Mouse (Mus musculus) liver, embryonic 15.5 days (tissue): ENCODE measurements around the gene Keap1. TPM values are rescaled to one million over a fixed set of nuclear protein-coding genes. Genes with fewer than 3 reads are reported as not detected.

Source experiments
- ATAC-seq: fragments of 200-750 bp; cut with Nextera tagmentation; 2 replicates; pipeline ENCODE4 v1.8.0; 2017; ENCODE audit warnings: moderate number of reproducible peaks, mild to moderate bottlenecking, moderate library complexity; ENCODE audit not compliant: insufficient read depth
- H3K27ac ChIP-seq: fragments of 300-500 bp; sonication (generic); replicated peaks from 2 replicates; pipeline ENCODE4 v1.5.1; 2015; ENCODE audit warnings: mild to moderate bottlenecking, inconsistent platforms
- H3K27me3 ChIP-seq: fragments of 300-500 bp; sonication (generic); 2 replicates; pipeline ENCODE4 v1.6.1; 2015; ENCODE audit warnings: mild to moderate bottlenecking, inconsistent platforms
- H3K36me3 ChIP-seq: fragments of 300-500 bp; sonication (generic); replicated peaks from 2 replicates; pipeline ENCODE4 v1.6.1; 2015; ENCODE audit warnings: moderate library complexity, mild to moderate bottlenecking, inconsistent platforms
- H3K4me1 ChIP-seq: fragments of 300-500 bp; sonication (generic); replicated peaks from 2 replicates; pipeline ENCODE4 v1.6.1; 2015; ENCODE audit warnings: inconsistent platforms
- H3K4me2 ChIP-seq: fragments of 300-500 bp; sonication (generic); 2 replicates; pipeline ENCODE4 v1.6.1; 2015; ENCODE audit warnings: moderate library complexity, mild to moderate bottlenecking, inconsistent platforms
- H3K4me3 ChIP-seq: fragments of 300-500 bp; sonication (generic); replicated peaks from 2 replicates; pipeline ENCODE4 v1.5.1; 2015; ENCODE audit warnings: mild to moderate bottlenecking, inconsistent platforms
- H3K9ac ChIP-seq: fragments of 300-500 bp; sonication (generic); 2 replicates; pipeline ENCODE4 v1.6.1; 2015; ENCODE audit warnings: moderate library complexity, mild to moderate bottlenecking, inconsistent platforms
- H3K9me3 ChIP-seq: fragments of 300-500 bp; sonication (generic); replicated peaks from 2 replicates; pipeline ENCODE4 v1.6.1; 2016; ENCODE audit warnings: inconsistent platforms
- WGBS: fragments of 180-500 bp; shearing (Covaris S2); methylation state at CpG from one replicate; pipeline ENCODE4 v1.1.7; 2015; ENCODE audit warnings: mixed read lengths; ENCODE audit not compliant: insufficient replicate concordance; 5-methylcytosine and 5-hydroxymethylcytosine counted together
- polyA plus RNA-seq: library from polyadenylated mRNA; unstranded; fragments of >200 nt; fragmentation: Nextera tagmentation; extraction: Ambion mirVana; gene quantifications from 2 replicates; pipeline ENCODE4 v1.2.1, GENCODE M21; 2015

Gene Keap1
- polyA plus RNA-seq, 1 experiment from 2014 or later, result 27.9 TPM

DNA sequence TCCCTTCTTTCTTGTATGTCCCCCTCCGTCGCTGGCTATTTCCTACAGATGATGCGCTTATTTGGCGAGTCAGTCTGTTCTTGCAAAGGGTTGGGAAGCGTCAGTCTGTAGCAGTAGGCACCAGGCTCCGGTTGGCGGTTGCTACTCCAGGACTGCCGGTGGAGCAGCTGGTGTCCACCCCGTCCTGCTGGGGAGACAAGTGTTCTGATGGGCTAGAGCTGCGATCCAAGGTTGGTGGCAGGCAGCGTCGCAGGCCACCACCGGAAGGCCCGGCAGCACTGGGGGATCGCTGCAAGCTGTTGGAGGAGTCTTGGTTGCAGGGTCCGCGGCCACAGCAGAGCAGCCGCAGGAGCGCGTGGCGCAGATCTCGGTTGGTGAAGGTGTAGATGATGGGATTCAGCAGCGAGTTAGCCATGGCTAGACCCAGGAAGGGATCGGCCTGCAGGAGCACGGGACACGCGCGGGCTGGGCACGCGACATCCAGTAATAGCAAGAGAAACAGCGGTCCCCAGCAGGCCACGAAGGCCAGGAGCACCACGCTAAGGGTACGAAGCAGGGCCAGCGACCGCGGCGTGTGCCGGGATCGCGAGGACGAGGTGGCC lies 4.8 kb upstream of the Keap1 start:
- H3K4me2 ChIP-seq, result peak overlapping the region; percentile 67
- no peak overlapping the region for H3K9ac ChIP-seq
- H3K27me3 ChIP-seq, result peaks cover 75% of the 10 kb centered on the region
- peak overlapping the region; percentile 42 for H3K4me3 ChIP-seq
- no peaks in the 10 kb centered on the region for H3K36me3 ChIP-seq
- no peak overlapping the region for H3K27ac ChIP-seq
- ATAC-seq, result no peak
- peaks cover 49% of the 10 kb centered on the region for H3K4me1 ChIP-seq
- H3K9me3 ChIP-seq, result no peaks in the 10 kb centered on the region
- WGBS, result 11% methylated on average over 42 of the region's 42 CpGs

DNA sequence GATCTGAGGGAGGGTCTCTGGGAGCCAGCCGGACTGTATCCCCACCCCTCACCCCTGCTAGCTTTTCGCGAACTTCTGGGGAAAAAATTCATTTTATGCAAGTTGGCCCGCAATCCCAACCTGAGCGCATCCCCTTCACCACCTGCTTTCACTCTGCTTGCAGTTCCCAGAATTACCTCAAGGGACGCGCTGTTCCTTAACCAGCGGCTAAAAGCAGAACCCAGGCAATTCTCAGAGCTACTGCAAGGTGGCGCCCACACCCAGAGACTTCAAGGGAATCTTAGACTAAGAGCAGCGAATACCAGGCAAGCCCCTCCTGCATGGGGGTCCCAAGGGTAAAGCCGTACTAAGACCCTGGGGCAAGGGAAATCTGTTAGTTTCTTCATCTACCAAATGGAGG lies 2.2 kb upstream of the Keap1 start:
- Histone ChIP-seq H3K9me3 (no peaks in the 10 kb centered on the region), H3K4me3 (no peak overlapping the region), H3K9ac (no peak overlapping the region), H3K27ac (no peak overlapping the region), H3K4me2 (no peak overlapping the region), H3K4me1 (peaks cover 56% of the 10 kb centered on the region), H3K27me3 (peaks cover 49% of the 10 kb centered on the region), H3K36me3 (peaks cover 9% of the 10 kb centered on the region)
- WGBS, result 5% methylated on average over 11 of the region's 11 CpGs
- ATAC-seq, result no peak

DNA sequence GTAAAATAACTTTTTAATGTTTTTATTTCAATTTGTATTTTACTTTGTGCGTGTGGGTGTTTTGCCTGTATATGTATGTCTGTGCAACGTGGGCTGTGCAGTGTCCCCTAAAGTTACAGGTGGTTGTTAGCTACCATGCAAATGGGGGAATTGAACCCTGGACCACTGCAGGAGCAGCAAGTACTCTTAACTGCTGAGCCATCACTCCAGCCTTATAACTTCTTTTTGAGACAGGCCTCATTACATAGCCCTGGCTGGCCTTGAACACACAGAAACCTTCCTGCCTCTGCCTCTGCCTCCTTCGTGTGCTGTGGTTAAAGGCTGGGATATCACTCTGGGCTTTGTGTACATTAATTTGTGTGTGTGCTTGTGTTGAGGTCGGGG lies 296 bp upstream of the Keap1 start:
- Histone ChIP-seq H3K9me3 (no peaks in the 10 kb centered on the region), H3K4me2 (peak overlapping the region; percentile 91), H3K27me3 (peaks cover 30% of the 10 kb centered on the region), H3K27ac (peak overlapping the region; percentile 97), H3K36me3 (peaks cover 25% of the 10 kb centered on the region), H3K4me1 (peaks cover 56% of the 10 kb centered on the region), H3K9ac (peak overlapping the region; percentile 96), H3K4me3 (peak overlapping the region; percentile 94)
- 14% methylated on average over 4 of the region's 4 CpGs for WGBS
- no peak for ATAC-seq

DNA sequence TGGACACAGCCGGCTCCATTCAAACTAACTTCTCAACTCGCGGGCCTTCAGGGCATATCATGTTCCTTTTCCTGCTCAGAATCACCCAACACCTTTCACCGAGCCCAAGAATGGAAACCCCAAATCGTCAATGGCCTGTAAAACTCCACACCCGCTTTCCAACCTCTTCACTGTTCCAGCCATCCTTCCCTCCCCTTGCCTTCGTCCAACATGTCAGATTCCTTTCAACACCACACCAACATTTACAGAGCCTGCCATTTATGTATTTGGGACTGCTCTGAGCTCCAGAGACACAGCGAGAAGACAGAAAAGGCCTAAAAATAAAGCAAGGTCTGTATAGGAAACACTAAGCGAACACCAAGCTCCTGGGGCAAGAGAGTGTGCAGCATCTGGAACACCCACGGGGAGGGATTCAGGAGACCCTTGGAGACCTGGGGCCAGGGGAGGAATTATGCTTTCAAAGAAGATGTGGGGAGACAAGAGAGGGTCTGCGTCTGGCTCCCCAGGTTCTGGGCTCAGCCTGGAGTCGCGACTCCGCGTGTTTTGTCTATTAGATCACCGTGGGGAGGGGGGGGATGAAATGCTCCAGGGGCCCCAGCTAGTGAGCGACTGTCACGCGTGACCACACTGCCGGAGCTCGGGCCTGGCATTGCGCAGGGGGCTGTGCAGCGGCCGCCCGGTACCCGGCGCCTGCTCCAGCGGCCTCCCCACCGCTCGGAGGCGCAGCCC lies 993 bp downstream of the Keap1 start:
- WGBS, result under 1% methylated on average over 31 of the region's 31 CpGs
- Histone ChIP-seq H3K27ac (peak overlapping the region; percentile 97), H3K4me3 (peak overlapping the region; percentile 94), H3K4me2 (peak overlapping the region; percentile 91), H3K4me1 (peaks cover 48% of the 10 kb centered on the region), H3K36me3 (peaks cover 38% of the 10 kb centered on the region), H3K9ac (peak overlapping the region; percentile 96), H3K9me3 (no peaks in the 10 kb centered on the region), H3K27me3 (peaks cover 18% of the 10 kb centered on the region)
- ATAC-seq, result 0 out of 2 replicates have a peak, but pooled peaks have one; percentile 5

DNA sequence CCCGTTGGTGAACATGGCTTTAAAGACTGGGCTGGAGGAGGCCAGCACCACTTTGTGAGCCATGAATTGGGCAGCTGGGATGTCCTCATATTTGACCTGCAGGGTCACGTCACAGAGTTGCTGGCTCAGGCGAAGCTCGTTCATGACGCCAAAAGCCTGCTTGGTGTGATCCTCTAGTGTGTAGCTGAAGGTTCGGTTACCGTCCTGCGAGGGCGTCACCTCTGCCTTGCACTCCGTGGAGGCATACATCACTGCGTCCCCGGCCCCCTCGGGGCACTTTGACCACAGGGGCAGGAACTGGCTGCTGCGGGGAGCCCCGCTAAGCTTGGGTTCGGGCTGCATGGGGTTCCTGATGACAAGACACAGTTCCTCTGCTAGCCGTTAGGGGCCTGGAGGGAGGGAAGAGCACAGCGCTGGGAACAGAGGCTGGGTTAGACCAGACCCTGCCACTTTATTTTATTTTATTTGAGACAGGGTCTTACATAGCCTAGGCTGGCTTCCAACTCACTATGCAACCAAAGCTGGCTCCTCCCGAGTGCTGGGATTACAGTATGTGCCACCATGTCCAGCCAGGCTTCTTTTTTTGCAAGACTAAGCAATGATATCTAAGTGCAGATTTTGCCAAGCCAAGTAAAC lies 1.7 kb downstream of the Keap1 start:
- Histone ChIP-seq H3K4me2 (peak overlapping the region; percentile 91), H3K4me3 (peak overlapping the region; percentile 94), H3K4me1 (peaks cover 48% of the 10 kb centered on the region), H3K27ac (peak overlapping the region; percentile 97), H3K9me3 (no peaks in the 10 kb centered on the region), H3K27me3 (peaks cover 11% of the 10 kb centered on the region), H3K9ac (peak overlapping the region; percentile 96), H3K36me3 (peaks cover 44% of the 10 kb centered on the region)
- 12% methylated on average over 19 of the region's 19 CpGs for WGBS
- no peak for ATAC-seq

DNA sequence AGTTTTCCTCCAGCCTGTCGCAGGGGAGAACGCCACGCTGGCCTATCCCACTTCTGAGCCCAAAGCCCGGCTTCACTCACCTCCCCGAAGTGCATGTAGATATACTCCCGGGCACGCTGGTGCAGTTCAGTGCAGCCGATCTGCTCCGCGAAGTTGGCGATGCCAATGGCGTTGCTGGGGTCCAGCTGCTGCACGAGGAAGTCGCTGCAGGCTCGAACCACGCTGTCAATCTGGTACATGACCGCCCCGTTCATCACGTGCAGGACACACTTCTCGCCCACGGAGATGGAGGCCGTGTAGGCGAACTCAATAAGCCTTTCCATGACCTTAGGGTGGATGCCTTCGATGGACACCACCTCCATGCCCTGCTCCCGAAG lies 2.2 kb downstream of the Keap1 start:
- H3K4me1 ChIP-seq, result peaks cover 50% of the 10 kb centered on the region
- H3K27me3 ChIP-seq, result peaks cover 6% of the 10 kb centered on the region
- no peaks in the 10 kb centered on the region for H3K9me3 ChIP-seq
- peak overlapping the region; percentile 94 for H3K4me3 ChIP-seq
- peak overlapping the region; percentile 91 for H3K4me2 ChIP-seq
- no peak for ATAC-seq
- peak overlapping the region; percentile 96 for H3K9ac ChIP-seq
- peak overlapping the region; percentile 97 for H3K27ac ChIP-seq
- peaks cover 49% of the 10 kb centered on the region for H3K36me3 ChIP-seq
- WGBS, result 71% methylated on average over 25 of the region's 25 CpGs

- Histone ChIP-seq H3K27ac (0 out of 2 replicates have a peak overlapping the region, but pooled peaks have one; percentile 35), H3K4me1 (peaks cover 50% of the 10 kb centered on the region), H3K36me3 (peaks cover 66% of the 10 kb centered on the region), H3K4me2 (peak overlapping the region; percentile 27; the same call in 1 of the 2 replicates), H3K4me3 (no peak overlapping the region), H3K9me3 (no peaks in the 10 kb centered on the region), H3K27me3 (no peaks in the 10 kb centered on the region), H3K9ac (no peak overlapping the region)
- WGBS, result 71% methylated on average over 4 of the region's 4 CpGs
- no peak for ATAC-seq
Observed at GRCm38 (mm10) chr9:21235341-21235740, 3.8 kb downstream of the Keap1 start.

DNA sequence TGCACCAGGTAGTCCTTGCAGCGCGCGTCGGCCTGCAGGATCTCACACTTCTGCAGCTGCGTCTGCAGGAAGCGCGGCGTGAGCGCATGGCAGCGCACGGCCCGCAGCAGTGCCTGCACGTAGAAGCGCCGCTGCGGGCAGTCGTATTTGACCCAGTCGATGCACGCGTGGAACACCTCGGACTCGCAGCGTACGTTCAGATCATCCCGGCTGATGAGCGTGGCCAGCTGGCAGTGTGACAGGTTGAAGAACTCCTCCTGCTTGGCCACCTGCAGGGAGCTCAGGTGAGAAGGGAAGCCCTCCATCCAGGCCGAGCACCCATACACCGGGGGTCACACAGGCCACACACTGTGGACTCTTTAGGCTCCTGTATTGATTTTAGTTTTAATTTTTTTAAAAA lies 5.4 kb downstream of the Keap1 start:
- ATAC-seq, result no peak
- no peak overlapping the region for H3K27ac ChIP-seq
- no peak overlapping the region for H3K4me2 ChIP-seq
- H3K9me3 ChIP-seq, result no peaks in the 10 kb centered on the region
- 95% methylated on average over 28 of the region's 28 CpGs for WGBS
- H3K9ac ChIP-seq, result no peak overlapping the region
- H3K4me3 ChIP-seq, result no peak overlapping the region
- peaks cover 79% of the 10 kb centered on the region for H3K36me3 ChIP-seq
- H3K27me3 ChIP-seq, result no peaks in the 10 kb centered on the region
- peaks cover 38% of the 10 kb centered on the region for H3K4me1 ChIP-seq

GRCm38 (mm10) chr9:21233366-21233765 lies 5.8 kb downstream of the Keap1 start:
- H3K4me3 ChIP-seq, result no peak overlapping the region
- no peak overlapping the region for H3K9ac ChIP-seq
- no peaks in the 10 kb centered on the region for H3K27me3 ChIP-seq
- WGBS, result 94% methylated on average over 29 of the region's 29 CpGs
- peaks cover 79% of the 10 kb centered on the region for H3K36me3 ChIP-seq
- ATAC-seq, result no peak
- peaks cover 38% of the 10 kb centered on the region for H3K4me1 ChIP-seq
- no peaks in the 10 kb centered on the region for H3K9me3 ChIP-seq
- no peak overlapping the region for H3K4me2 ChIP-seq
- no peak overlapping the region for H3K27ac ChIP-seq

DNA sequence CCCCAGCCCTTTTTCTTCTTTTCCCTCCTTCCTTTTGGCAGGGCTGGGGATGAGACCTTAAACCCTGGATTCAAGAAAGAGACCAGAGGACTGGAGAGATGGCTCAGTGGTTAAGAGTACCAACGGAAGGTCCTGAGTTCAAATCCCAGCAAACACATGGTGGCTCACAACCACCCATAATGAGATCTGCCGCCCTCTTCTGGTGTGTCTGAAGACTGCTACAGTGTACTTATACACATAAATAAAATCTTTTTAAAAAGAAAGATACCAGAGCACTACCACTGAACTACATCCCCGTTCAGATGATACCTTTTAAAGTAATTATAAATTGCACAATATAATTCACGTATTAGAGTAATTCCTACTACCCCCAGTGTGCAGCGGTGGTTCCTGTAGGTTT lies 6.3 kb downstream of the Keap1 start:
- H3K27ac ChIP-seq, result no peak overlapping the region
- H3K27me3 ChIP-seq, result no peaks in the 10 kb centered on the region
- WGBS, result 77% methylated on average over 5 of the region's 5 CpGs
- ATAC-seq, result no peak
- peaks cover 79% of the 10 kb centered on the region for H3K36me3 ChIP-seq
- H3K4me3 ChIP-seq, result no peak overlapping the region
- H3K9ac ChIP-seq, result no peak overlapping the region
- H3K9me3 ChIP-seq, result no peaks in the 10 kb centered on the region
- H3K4me1 ChIP-seq, result peaks cover 41% of the 10 kb centered on the region
- H3K4me2 ChIP-seq, result no peak overlapping the region

DNA sequence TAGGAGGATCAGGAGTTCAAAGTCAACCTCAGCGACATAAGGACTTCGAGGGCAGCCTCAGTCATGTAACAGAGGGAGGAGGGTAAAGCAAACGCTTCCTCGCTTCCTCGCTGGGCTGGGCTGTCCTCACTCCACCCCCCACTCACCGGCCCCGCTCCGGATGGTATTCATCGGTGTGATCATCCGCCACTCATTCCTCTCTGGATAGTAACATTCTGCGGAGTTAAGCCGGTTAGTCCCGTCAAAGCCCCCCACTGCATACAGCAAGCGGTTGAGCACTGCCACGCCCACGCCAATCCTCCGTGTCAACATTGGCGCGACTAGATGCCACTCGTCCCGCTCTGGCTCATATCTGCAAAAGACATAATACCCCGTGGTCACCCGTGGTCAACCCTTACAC lies 7.6 kb downstream of the Keap1 start:
- peaks cover 41% of the 10 kb centered on the region for H3K4me1 ChIP-seq
- WGBS, result 66% methylated on average over 23 of the region's 23 CpGs
- H3K9me3 ChIP-seq, result no peaks in the 10 kb centered on the region
- no peak overlapping the region for H3K27ac ChIP-seq
- no peaks in the 10 kb centered on the region for H3K27me3 ChIP-seq
- no peak overlapping the region for H3K9ac ChIP-seq
- H3K36me3 ChIP-seq, result peaks cover 72% of the 10 kb centered on the region
- no peak overlapping the region for H3K4me2 ChIP-seq
- no peak overlapping the region for H3K4me3 ChIP-seq
- no peak for ATAC-seq
